Mouse (Mus musculus) embryonic facial prominence, embryonic 14.5 days (tissue): ENCODE results near the gene Cntnap1. TPM values are rescaled to one million over a fixed set of nuclear protein-coding genes. Genes with fewer than 3 reads are reported as not detected.
A peak's percentile ranks its signal among the peaks of the same experiment; 100 is the strongest.

Experiments used
- ATAC-seq: fragments of 200-750 bp; cut with Nextera tagmentation; 2 replicates; pipeline ENCODE4 v1.8.0; 2017; ENCODE audit warnings: low read depth, moderate number of reproducible peaks, moderate TSS enrichment
- DNase-seq: peaks from one replicate; pipeline ENCODE4 v3.0.0-alpha.2; 2015; ENCODE audit warnings: low spot score
- H3K27ac ChIP-seq: fragments of 300-500 bp; sonication (generic); replicated peaks from 2 replicates; pipeline ENCODE4 v1.5.1; 2014; ENCODE audit warnings: low read depth, mild to moderate bottlenecking, low read length, moderate library complexity
- H3K27me3 ChIP-seq: fragments of 300-500 bp; sonication (generic); replicated peaks from 2 replicates; pipeline ENCODE4 v1.6.1; 2014; ENCODE audit warnings: low read length; ENCODE audit not compliant: control insufficient read depth, insufficient read depth
- H3K36me3 ChIP-seq: fragments of 300-500 bp; sonication (generic); 2 replicates; pipeline ENCODE4 v1.6.1; 2014; ENCODE audit warnings: low read length, mixed read lengths; ENCODE audit not compliant: control insufficient read depth, insufficient read depth
- H3K4me1 ChIP-seq: fragments of 300-500 bp; sonication (generic); 2 replicates; pipeline ENCODE4 v1.6.1; 2014; ENCODE audit warnings: antibody characterized with exemption, low read length; ENCODE audit not compliant: control insufficient read depth, insufficient read depth
- H3K4me2 ChIP-seq: fragments of 300-500 bp; sonication (generic); 2 replicates; pipeline ENCODE4 v1.6.1; 2014; ENCODE audit warnings: low read depth, mild to moderate bottlenecking, low read length, moderate library complexity, mixed read lengths
- H3K4me3 ChIP-seq: fragments of 300-500 bp; sonication (generic); 2 replicates; pipeline ENCODE4 v1.5.1; 2014; ENCODE audit warnings: low read depth, mild to moderate bottlenecking, low read length
- H3K9ac ChIP-seq: fragments of 300-500 bp; sonication (generic); 2 replicates; pipeline ENCODE4 v1.6.1; 2014; ENCODE audit warnings: low read depth, mild to moderate bottlenecking, low read length, moderate library complexity, mixed read lengths
- H3K9me3 ChIP-seq: fragments of 300-500 bp; sonication (generic); 2 replicates; pipeline ENCODE4 v1.6.1; 2016; ENCODE audit warnings: low read length; ENCODE audit not compliant: control insufficient read depth
- WGBS: fragments of 180-500 bp; shearing (Covaris S2); extraction: QIAGEN DNeasy Blood & Tissue Kit; methylation state at CpG from one replicate; pipeline ENCODE4 v1.1.7; 2014; 5-methylcytosine and 5-hydroxymethylcytosine counted together
- polyA plus RNA-seq: library from polyadenylated mRNA; unstranded; fragments of >200 nt; fragmentation: Nextera tagmentation; extraction: Ambion mirVana; gene quantifications from 2 replicates; pipeline ENCODE4 v1.2.1, GENCODE M21; 2014

Gene Cntnap1
- polyA plus RNA-seq, 1 experiment from 2014 or later, result 1.9 TPM

DNA sequence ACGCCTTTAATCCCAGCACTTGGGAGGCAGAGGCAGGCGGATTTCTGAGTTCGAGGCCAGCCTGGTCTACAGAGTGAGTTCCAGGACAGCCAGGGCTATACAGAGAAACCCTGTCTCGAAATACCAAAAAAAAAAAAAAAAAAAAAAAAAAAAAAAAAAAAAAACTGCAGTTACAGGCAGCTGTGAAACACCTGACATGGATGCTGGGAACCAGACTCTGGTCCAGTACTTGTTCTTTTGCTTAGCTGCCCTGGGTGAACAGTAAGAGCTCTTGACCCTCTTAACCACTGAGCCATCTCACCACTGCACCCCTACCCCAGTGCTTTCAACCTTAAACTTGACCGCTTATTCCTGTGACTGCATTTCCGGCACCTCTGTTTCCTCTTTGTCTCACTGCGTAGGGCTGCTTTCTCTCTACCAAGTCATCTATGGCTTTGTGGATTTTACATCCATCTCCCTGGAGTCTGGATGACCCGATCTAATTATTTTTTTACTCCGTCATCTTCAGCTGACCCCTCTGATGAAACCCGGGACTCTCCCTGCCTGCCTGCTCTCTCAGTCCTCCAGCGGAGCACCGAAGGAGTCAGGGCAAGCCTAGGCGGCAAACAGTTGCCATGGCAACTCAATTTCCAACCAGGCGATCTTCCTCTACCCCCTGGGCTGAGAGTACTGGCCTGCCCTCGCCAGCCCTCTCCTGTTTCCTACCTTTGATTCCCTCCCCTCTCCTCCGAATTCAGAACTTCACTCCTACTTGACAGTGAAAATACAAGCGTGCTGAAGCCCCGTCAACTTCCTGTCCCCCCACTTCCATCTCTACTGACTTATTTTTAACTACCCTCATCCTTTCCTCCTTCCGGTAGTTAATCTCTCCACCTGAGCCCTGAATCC lies 26.7 kb upstream of the Cntnap1 start:
- Histone ChIP-seq H3K4me1 (peaks cover 9% of the 10 kb centered on the region), H3K27me3 (peaks cover 5% of the 10 kb centered on the region; the same call in 1 of the 2 replicates), H3K4me2 (peak overlapping the region; percentile 58), H3K36me3 (no peaks in the 10 kb centered on the region), H3K9me3 (no peaks in the 10 kb centered on the region), H3K27ac (no peak overlapping the region), H3K9ac (peak overlapping the region; percentile 49), H3K4me3 (peak overlapping the region; percentile 27)
- ATAC-seq (peak; percentile 74), DNase-seq (peak; percentile 71)
- 18% methylated on average over 18 of the region's 19 CpGs for WGBS

DNA sequence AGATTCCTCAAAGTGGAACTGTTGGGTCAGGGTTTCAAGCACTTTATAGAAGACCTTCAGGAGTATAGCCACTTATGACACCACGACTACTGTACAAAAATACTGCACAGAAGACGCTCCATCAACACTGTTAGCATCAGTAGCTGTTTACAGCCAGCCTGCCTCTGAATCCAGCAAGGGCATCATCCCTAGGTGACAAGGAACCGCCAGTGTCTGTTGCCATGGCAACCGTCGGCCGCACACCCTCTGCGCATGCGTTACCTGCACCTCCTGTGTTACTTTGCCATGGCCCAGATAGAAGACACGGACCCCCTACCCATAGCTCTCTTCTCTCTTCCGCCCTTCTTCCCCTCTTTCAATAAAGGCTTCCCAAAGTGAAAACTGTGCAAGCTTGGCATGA lies 23.9 kb upstream of the Cntnap1 start:
- no peaks in the 10 kb centered on the region for H3K27me3 ChIP-seq
- no peaks in the 10 kb centered on the region for H3K9me3 ChIP-seq
- no peak overlapping the region for H3K4me2 ChIP-seq
- DNase-seq, result no peak
- H3K36me3 ChIP-seq, result no peaks in the 10 kb centered on the region
- WGBS, result 32% methylated on average over 10 of the region's 10 CpGs
- peaks cover 17% of the 10 kb centered on the region for H3K4me1 ChIP-seq
- H3K4me3 ChIP-seq, result no peak overlapping the region
- no peak overlapping the region for H3K27ac ChIP-seq
- no peak for ATAC-seq
- H3K9ac ChIP-seq, result no peak overlapping the region

DNA sequence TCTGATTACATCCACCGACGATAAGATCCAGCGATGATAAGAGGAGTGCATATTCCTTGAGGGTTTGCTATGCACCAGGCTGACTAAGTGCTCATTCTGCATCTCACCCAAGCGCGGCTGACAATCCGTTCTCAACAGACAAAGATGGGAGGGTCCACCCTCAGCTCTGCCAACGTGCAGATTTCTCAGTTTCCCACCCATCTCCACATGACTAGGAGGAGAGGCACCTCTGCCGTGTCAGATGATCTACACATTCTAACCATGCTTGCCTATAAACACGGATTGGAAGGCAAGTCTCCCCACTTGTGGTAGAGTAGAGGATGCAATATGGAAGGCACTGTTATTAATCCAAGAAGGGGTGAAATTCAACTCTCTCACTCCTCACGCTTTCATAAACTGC lies 21.6 kb upstream of the Cntnap1 start:
- no peaks in the 10 kb centered on the region for H3K27me3 ChIP-seq
- peak overlapping the region; percentile 89 for H3K27ac ChIP-seq
- DNase-seq (no peak), ATAC-seq (peak; percentile 7; the same call in 1 of the 2 replicates)
- no peaks in the 10 kb centered on the region for H3K9me3 ChIP-seq
- peak overlapping the region; percentile 15; the same call in 1 of the 2 replicates for H3K9ac ChIP-seq
- 52% methylated on average over 10 of the region's 10 CpGs for WGBS
- H3K4me1 ChIP-seq, result peaks cover 16% of the 10 kb centered on the region
- no peak overlapping the region for H3K4me3 ChIP-seq
- H3K36me3 ChIP-seq, result no peaks in the 10 kb centered on the region
- H3K4me2 ChIP-seq, result peak overlapping the region; percentile 25

DNA sequence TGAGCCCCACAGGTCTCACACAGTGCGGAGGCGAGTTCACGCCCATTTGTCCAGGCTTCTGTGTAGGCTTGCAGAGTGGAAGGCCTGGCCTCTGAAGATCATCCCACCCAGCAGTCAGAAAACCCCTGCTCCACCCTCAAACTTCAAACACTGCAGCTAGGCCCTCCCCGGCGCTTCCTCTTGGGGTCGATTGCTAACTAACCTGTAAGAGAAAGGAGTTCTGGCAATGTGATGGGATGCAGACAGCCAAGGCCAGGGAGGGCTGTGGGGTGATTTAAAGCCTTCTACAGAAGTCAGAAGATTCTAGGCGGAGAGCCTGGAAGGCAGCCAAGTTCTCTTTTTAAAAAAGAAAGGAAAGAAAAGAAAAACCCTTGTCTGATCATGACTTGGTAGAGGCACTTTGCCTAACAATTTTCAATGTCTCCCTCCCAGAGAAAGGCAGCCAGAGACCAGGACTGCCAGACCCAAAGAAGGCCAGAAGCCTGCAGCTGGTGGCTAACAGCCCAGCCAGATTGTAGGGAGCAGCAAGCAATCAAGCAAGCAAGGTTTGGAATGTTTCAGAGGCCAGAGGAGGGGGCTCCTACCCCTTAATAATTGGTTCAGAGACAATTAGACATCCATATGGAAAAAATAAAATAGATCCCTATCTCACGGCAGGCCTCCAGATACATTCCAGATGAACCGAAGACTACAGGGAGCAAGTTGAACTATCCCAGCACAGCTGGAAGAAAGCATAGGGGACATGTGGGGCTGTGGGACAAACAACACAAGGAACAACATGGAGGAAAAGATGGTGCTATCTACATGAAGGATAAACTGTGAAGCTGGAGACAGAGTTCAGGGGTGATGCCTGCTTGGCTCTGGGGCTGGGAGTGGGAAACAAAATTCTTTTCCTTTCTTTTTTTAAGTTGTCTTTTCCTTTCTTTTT lies 20.9 kb upstream of the Cntnap1 start:
- Histone ChIP-seq H3K36me3 (no peaks in the 10 kb centered on the region), H3K27ac (peak overlapping the region; percentile 89), H3K27me3 (no peaks in the 10 kb centered on the region), H3K9me3 (no peaks in the 10 kb centered on the region), H3K4me1 (peaks cover 14% of the 10 kb centered on the region), H3K4me3 (no peak overlapping the region), H3K9ac (peak overlapping the region; percentile 15; the same call in 1 of the 2 replicates), H3K4me2 (peak overlapping the region; percentile 25)
- peak; percentile 87 for DNase-seq
- peak; percentile 76 for ATAC-seq
- WGBS, result 14% methylated on average over 9 of the region's 9 CpGs

DNA sequence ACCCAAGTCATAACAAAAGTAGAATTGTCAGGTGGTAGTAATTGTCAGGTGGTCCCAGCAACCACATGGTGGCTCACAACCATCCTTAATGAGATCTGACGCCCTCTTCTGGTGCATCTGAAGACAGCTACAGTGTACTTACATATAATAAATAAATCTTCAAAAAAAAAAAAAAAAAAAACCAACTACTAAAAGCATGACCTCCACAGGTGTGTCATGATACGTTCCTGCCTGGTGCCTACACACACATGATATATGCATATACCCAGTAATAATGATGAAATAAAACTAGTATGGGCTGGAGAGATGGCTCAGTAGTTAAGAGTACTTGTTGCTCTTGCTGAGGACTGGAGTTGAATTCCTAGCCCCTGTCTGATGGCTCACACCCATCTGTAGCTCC lies 19.3 kb upstream of the Cntnap1 start:
- ATAC-seq (no peak), DNase-seq (no peak)
- Histone ChIP-seq H3K27ac (no peak overlapping the region), H3K9ac (no peak overlapping the region), H3K4me1 (peaks cover 14% of the 10 kb centered on the region), H3K9me3 (no peaks in the 10 kb centered on the region), H3K27me3 (no peaks in the 10 kb centered on the region), H3K36me3 (no peaks in the 10 kb centered on the region), H3K4me2 (no peak overlapping the region), H3K4me3 (no peak overlapping the region)
- 60% methylated on average over 2 of the region's 2 CpGs for WGBS

DNA sequence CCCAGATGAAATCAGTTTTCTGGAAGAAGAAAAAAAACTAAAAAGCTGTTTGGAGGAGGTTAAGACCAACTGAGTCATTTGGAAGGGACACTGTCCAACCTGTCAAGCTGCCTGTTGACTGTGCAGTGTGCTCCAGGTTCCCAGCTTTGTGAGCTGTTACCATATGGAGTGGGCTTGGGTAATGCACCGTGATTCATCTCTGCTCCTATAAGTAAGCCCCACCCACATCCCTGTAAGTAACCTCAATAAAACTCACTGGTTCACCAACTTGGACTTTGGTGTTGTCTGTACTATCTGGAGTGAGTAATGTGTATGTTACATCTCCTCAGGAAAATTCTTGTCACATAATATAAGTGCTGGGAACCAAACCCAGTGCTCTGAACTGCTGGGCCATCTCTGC lies 17.5 kb upstream of the Cntnap1 start:
- no peak overlapping the region for H3K27ac ChIP-seq
- no peak overlapping the region for H3K9ac ChIP-seq
- no peak overlapping the region for H3K4me3 ChIP-seq
- H3K27me3 ChIP-seq, result no peaks in the 10 kb centered on the region
- DNase-seq, result no peak
- H3K4me1 ChIP-seq, result peaks cover 18% of the 10 kb centered on the region
- 75% methylated on average over 1 of the region's 1 CpGs for WGBS
- H3K4me2 ChIP-seq, result no peak overlapping the region
- H3K36me3 ChIP-seq, result no peaks in the 10 kb centered on the region
- no peak for ATAC-seq
- no peaks in the 10 kb centered on the region for H3K9me3 ChIP-seq

DNA sequence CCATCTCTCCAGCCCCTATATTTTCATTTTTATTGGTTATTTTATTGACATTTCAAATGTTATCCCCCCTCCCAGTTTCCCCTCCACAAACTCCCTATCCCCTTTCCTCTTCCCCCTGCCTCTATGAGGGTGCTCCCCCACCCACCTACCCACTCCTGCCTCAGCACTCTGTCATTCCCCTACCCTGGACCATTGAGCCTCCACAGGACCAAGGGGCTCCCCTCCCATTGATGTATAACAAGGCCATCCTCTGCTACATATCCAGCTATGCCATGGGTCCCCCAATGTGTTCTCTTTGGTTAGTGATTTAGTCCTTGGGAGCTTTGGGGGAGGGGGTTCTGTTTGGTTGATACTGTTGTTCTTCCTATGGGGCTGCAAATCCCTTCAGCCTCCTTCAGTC lies 15.7 kb upstream of the Cntnap1 start:
- H3K4me1 ChIP-seq, result peaks cover 6% of the 10 kb centered on the region
- H3K27ac ChIP-seq, result no peak overlapping the region
- ATAC-seq, result no peak
- no peak overlapping the region for H3K4me2 ChIP-seq
- no peak overlapping the region for H3K9ac ChIP-seq
- no peaks in the 10 kb centered on the region for H3K9me3 ChIP-seq
- no peak overlapping the region for H3K4me3 ChIP-seq
- no peaks in the 10 kb centered on the region for H3K27me3 ChIP-seq
- H3K36me3 ChIP-seq, result no peaks in the 10 kb centered on the region
- no peak for DNase-seq

DNA sequence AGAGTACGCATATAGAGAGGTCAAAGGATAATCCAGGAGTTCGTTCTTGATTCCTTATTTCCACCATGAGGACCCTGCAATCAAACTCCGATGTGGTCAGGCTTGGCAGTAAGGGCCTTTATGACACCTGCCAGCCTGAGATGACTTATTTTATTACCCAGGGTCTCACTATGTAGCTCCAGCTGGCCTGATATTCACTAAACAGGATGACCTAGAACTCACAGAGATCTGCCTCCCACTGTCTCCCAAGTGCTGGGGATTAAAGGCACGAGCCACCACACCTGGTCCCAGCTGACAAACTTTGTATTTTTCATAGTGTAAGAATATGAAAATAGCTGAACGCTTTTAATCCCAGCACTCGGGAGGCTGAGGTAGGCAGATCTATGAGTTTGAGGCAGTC lies 15.2 kb upstream of the Cntnap1 start:
- H3K9me3 ChIP-seq, result no peaks in the 10 kb centered on the region
- no peak for ATAC-seq
- H3K27me3 ChIP-seq, result no peaks in the 10 kb centered on the region
- peak overlapping the region; percentile 63; the same call in 1 of the 2 replicates for H3K4me2 ChIP-seq
- peaks cover 4% of the 10 kb centered on the region; the same call in 1 of the 2 replicates for H3K4me1 ChIP-seq
- WGBS, result 75% methylated on average over 6 of the region's 6 CpGs
- no peak overlapping the region for H3K4me3 ChIP-seq
- H3K27ac ChIP-seq, result no peak overlapping the region
- no peak for DNase-seq
- H3K9ac ChIP-seq, result no peak overlapping the region
- H3K36me3 ChIP-seq, result no peaks in the 10 kb centered on the region
